Mouse (Mus musculus) 416B (cell line): ENCODE measurements around the gene 2410015M20Rik.
"Not testable (repeated sequence)": the region's sequence is repeated elsewhere in the genome, so short reads cannot be mapped to it uniquely, and the experiment has no call there.

Source experiments
- DNase-seq: peaks from one replicate; pipeline ENCODE4 v3.0.0; 2011; ENCODE audit warnings: low read depth

The 2410015M20Rik gene

GRCm38 (mm10) chr17:56613236-56613844 lies 3.8 kb upstream of the 2410015M20Rik start, which contains the start of gene Rpl36:
Gene Rpl36 (plus strand): TSS chr17:56613416.
- peak; percentile 94 for DNase-seq

GRCm38 (mm10) chr17:56612565-56612939 lies 3.0 kb upstream of the 2410015M20Rik start:
- DNase-seq, result not testable (repeated sequence)

GRCm38 (mm10) chr17:56611861-56612564 lies 2.4 kb upstream of the 2410015M20Rik start:
- peak; percentile 88 for DNase-seq

GRCm38 (mm10) chr17:56611323-56611722 lies 1.8 kb upstream of the 2410015M20Rik start:
- DNase-seq, result no peak

DNA sequence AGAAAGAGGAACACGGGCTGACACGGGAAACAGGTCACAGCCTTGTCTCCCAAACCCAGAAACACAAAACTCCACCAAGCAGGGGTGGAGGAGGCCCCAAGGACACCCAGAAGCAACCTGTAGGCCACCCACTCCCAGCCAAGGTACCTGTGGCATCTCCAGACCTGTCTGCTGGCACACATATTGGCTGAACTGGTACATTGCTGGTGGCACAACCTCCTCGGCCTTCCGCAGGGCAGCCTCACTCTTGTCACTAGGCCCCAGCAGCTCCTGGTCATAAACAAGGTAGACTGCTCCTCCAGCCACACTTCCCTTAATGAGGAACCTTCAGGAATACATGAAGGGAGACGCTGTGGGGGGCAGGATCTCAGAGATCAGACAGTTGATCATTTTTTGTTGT lies 872 bp downstream of the 2410015M20Rik start:
- peak; percentile 39 for DNase-seq

GRCm38 (mm10) chr17:56607521-56608062 lies 2.0 kb downstream of the 2410015M20Rik start:
- no peak for DNase-seq

GRCm38 (mm10) chr17:56605431-56605830 lies 4.1 kb downstream of the 2410015M20Rik start:
- no peak for DNase-seq

- no peak for DNase-seq
These were observed 5.1 kb downstream of the 2410015M20Rik start for GRCm38 (mm10) chr17:56604422-56604821.

DNA sequence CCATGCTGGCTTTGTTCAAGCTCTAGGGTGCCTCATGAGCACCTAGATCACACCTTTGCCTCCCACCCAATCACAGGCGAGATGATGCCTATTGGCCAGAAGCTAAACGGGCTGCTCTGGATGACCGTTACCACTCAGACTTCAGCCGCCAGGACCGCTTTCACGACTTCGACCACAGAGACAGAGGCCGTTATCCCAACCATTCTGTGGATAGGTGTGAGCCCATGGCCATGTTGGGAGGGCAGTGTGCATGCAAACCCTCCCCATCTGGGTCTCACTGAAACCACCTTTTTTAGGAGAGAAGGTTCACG lies 5.5 kb downstream of the 2410015M20Rik start:
- DNase-seq, result no peak

- no peak for DNase-seq
These were observed 6.1 kb downstream of the 2410015M20Rik start for GRCm38 (mm10) chr17:56603186-56604069.

DNA sequence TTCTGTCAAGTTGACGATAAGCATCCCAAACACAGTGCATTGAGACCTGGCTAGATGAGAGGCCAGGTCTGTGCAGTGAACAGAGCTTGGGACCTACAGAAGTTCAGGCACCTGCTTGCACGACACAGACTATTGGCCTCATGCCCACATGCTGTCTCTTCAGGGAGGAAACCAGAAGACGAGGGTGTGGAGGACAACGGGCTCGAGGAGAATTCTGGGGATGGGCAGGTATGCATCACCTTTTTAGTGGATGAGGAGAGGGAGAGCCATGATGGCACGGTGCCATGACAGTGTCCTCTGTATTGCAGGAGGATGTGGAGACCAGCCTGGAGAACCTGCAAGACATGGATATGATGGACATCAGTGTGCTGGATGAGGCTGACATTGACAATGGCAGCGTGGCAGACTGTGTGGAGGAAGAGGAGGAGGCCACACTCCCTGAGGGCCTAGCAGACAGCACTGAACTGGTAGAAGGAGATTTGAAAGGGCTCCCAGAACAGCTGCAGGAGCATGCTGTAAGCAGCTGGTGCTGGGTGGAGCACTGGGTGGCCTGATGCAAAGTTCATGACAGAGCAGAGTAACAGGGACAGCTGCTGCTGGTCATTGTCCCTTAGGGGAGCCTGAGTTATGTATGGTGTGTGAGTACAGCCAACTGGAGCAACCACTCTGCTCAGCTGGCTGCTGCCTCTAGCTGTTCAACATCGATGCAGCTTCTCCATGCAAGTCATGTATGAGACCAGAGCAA lies 15.9 kb downstream of the 2410015M20Rik start:
- no peak for DNase-seq

DNA sequence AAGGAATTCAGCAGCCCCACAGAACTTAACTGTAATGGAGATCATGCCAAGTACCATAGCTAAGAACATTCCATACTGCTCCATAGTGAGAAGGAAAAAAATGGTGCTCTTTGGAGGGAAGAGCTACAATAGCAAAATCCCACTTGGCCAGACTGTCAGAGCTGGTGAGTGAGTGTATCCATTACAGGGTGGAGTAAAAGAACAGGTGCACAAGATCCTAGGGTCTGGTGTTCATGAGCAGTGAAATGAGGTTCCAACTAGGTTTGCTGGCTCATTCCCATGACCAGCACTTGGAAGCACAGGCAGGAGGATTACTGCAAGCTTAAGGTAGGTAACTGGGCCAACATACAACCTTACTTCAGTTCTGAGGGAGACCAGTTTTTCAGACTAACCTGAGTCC lies 17.0 kb downstream of the 2410015M20Rik start:
- no peak for DNase-seq

GRCm38 (mm10) chr17:56588921-56589320 lies 20.6 kb downstream of the 2410015M20Rik start:
- DNase-seq, result no peak

DNA sequence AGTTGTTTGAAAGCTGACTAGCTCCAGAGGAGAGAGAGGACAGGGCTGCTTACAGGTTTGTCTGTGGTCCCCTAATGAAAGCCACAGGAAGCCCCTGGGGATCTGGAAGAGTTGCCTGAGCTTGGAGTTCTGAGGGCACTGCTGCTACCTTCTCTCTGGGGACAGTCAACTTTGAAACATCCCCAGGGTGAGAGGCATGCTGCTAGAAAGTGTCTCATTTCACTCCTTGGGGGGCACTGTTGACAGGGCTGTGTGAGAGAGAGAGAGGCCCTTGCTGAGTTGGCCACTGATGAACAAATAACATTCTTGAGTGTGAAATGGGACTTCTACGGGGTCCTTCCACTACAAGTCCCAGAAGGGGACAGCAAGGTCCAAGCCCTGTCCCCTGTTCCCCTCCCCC lies 21.8 kb downstream of the 2410015M20Rik start:
- DNase-seq, result no peak

DNA sequence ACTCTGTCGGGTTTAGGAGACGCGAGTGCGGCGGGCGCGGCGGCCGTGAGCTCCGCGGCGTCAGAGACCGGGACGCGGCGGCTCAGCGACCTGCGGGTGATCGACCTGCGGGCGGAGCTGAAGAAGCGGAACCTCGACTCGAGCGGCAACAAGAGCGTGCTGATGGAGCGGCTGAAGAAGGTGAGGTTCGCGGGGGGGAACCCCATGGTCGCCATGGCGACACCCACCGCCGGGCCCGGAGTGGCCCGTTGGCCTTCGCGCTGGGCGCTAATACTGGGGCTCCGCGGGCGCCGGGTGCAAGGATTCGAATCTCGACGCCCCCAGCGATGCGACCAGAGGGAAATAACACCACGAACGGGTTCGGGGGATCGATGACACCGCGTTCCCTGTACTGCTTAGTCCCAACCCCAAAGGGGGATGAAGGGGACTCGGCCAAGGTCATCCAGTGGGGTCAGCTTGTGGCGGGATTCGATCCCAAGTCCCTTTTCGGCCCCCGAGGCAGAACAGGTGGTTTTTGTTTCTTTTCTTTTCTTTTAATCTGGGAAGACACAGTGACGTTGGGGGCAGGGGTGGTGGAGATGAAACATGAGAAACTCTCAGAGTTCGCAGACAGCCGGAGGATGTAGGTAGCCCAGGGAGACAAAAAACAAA lies 24.3 kb downstream of the 2410015M20Rik start:
- DNase-seq, result peak; percentile 26

- DNase-seq, result peak; percentile 99
These were observed 25.1 kb downstream of the 2410015M20Rik start, which contains the start of the genes Safb2 and Safb for GRCm38 (mm10) chr17:56584257-56585130. Gene Safb2 (minus strand): TSS chr17:56584585. Gene Safb (plus strand): TSS chr17:56584825.

DNA sequence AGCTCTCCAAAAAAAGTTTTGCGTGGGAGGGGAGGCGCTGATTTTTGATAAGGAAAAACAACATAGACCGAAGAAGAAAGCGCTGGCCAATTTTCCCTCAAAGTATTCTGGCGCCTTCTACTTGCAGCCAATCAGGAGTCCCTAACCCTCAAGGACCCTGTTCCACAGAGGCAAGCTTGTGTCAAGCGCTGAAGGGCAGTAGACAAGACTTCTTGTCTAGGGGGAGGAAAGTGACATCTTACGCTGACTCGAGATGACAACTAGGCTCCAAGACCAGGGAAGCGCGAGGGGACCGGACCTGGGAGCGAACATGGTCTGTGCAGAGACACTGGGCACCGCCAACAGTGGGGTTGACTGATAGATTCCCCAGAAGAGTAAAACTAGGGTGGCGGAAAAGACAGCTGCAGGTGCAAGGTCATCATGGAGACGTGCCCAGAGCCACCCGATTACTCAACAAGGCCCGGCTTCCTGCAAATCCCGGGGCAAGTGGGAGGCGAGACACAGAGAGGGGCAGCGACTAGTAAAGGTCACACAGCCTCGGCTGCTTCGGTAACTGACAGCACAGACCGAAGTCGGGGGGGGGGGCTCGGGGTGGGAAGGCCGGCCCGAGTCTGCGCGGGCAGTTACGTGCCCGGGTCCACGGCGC lies 25.8 kb downstream of the 2410015M20Rik start:
- no peak for DNase-seq

DNA sequence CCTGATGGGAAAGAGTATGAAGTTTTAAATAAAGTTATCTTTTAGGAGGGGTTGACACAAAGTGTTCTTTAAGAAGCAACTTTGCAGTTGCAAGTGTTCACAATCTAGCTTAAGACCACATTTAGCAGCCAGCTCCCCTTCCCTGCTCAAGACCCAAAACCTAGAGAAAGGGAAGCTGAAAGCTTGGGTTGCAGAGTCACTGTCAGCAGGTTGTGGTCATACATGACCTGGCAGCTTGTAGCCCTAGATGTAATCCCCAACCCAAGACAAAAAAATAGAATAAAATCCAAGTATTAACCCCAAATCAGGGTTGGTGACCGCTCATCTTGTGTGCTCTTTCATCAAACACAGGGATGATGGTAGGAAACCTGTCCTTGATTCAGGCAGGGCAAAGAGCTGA lies 26.5 kb downstream of the 2410015M20Rik start:
- peak; percentile 50 for DNase-seq

- DNase-seq, result no peak
These were observed 36.6 kb downstream of the 2410015M20Rik start for GRCm38 (mm10) chr17:56572939-56573338.

DNA sequence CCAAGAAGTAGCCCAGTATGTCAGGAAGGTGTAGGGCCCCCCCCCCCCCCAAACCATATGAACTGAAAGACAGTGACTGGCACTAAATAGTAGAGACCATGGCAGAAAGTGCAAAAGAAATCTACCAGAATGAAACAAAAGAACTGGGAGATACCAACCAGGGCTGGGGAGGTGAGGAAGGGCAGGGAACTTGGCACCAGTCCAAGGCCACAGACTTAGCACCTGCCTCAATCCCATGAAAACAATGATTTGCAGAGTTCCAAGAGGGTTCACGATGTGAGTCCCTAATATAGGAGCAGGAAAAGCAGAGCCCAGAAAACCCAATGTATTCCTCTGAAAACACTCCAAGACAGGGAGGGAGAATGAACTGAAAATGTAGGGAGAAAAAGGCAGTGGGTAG lies 37.4 kb downstream of the 2410015M20Rik start:
- DNase-seq, result no peak
